Mouse (Mus musculus) gastrocnemius, adult 2 months (tissue): ENCODE data around the gene Sept12. TPM values are rescaled to one million over a fixed set of nuclear protein-coding genes. Genes with fewer than 3 reads are reported as not detected.

Experiments
- DNase-seq: peaks from one replicate; pipeline ENCODE4 v3.0.0; 2022
- H3K27ac ChIP-seq: fragments of 200-600 bp; 2 replicates; pipeline ENCODE4 v1.8.1; 2022; ENCODE audit warnings: mild to moderate bottlenecking
- H3K4me3 ChIP-seq: fragments of 200-600 bp; 2 replicates; pipeline ENCODE4 v1.8.1; 2022; ENCODE audit warnings: mild to moderate bottlenecking, moderate library complexity
- CTCF ChIP-seq: fragments of 200-600 bp; IDR thresholded peaks from 2 replicates; pipeline ENCODE4 v1.8.1; 2022; ENCODE audit warnings: antibody characterized with exemption, mild to moderate bottlenecking, moderate library complexity
- intact Hi-C: fragments of 180-260 bp; cut with DNase I; formaldehyde crosslinking; loops from one replicate; pipeline ENCODE4 v1.15.1; 2025
- total RNA-seq, 2 experiments: library from RNA; stranded (reverse); gene quantifications; 2 replicates each; pipeline ENCODE4 v1.2.3; 2021

Gene Sept12
- total RNA-seq, 2 experiments from 2014 or later = not detected

DNA sequence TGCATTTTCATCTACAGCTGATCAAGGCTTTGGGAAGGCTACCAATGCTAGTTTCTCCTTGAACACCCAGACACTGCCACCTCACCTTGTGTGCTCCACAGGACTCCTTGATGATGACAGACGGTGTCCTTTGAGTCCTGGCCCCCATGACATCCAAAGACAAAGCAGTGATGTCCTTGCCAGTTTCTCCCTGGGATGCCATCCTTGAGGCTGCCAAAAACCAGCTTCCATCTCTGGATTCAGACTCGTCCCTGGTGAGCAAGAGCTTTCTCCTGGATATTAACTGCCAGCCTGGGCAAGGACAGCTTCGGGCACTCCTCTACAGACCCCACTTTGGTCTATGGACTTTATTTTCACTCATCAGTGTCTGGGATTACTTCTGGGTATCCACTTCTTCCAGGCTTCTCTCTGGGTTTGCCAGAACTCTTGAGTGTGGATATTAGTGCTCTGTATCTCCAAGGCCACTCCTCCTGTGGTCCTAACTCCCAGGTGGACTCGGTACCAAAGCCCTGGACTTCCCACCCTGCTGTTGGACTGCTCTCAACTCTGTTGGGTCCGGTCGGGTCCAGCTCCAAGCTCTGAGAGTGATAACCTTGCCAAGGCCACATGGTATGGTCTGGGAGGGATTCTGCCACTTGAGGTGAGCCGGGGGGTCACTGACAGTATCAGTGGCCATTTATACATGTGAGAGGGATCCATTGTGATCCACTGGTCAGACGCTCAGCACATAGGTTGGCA lies 32.1 kb downstream of the Sept12 start:
- Histone ChIP-seq H3K4me3 (peak overlapping the region; percentile 99), H3K27ac (peak overlapping the region; percentile 94)
- no peak for TF ChIP-seq CTCF
- intact Hi-C loops = loop anchor here (5.0 kb wide), 1 partner anchor 47 kb away; the partner anchor contains the start of gene Rogdi
- no peak for DNase-seq

DNA sequence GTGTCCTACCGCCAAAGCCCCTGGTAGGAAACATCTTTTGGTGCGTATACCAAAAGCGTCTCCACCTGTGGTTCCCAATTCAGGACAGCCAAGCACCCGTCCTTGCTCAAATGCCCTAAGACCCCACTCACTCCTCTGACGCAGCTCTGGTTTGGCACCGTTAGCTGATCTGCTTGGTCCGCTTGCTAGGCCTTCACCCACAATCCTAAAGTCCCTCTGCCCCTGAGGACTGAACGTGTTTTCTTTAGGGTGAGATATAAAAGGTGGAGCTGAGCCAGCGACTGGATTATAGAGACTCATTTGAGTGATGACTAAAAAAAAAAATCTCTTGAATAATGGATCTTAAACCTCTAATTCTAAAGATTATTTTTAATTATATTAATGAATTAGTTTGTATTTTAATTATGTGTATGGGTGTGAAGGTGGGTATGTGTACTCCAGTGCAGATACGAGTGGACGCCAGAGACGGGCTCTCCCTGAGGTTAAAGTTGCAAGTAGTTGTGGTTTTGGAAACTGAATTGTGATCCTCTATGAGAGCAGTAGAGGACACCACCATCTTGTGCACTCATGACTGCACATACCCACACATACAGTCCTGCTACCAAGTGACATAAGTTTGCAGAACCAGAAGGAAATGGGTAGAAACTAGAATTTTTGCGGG lies 32.8 kb downstream of the Sept12 start:
- intact Hi-C loops = loop anchor here (5.0 kb wide), 1 partner anchor 47 kb away; the partner anchor contains the start of gene Rogdi
- no peak for TF ChIP-seq CTCF
- no peak for DNase-seq
- Histone ChIP-seq H3K27ac (peak overlapping the region; percentile 94), H3K4me3 (peak overlapping the region; percentile 99)

DNA sequence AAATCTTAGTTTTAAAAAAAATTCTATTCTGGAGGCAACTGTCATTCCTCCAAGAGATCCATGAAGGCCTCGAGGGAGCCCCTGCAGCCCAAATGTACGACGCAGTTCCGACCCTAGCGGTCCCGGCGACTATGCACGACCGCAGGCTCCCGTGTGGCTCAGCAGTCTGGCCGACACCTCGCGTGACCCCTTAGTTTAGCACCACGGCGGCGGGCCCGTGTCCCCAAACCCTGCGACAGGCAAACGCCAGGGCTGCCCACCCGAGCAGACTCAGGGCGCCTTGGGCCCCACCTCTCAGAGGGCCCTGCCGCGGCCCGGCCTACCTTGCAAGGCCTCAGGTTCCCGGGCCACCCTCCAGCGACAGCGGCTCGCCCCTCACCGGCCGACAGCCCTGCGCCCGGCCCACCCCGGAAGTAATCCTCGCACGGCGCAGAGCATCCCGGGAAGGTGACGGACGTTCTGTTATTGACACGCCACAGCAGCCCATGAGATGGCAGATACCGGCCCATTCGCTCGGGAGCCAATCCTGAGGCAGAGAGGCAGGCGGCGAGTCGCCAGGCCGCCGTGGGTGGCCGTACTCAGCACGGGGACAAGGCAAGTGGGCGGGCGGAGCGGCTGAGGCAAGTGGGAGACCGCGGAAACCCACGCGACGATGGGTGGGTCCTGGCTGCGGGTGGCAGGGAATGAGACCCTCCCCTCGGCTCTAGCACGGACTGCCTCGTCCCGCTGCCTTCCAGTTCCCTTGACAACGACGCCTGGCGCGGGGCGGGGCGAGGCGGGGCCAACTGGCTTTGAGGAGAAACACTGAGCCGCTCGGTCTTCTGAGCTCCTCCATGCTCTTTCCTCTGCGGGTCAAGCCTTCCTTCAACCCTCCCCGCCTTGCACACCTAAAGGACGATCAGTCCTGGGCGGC lies 33.6 kb downstream of the Sept12 start, which contains the start of gene Anks3:
Gene Anks3 (minus strand): TSS at position 409 of the 913 bp plus-strand sequence.
- Histone ChIP-seq H3K4me3 (peak within 1 kb of the TSS; percentile 99), H3K27ac (peak within 1 kb of the TSS; percentile 94)
- no peak for TF ChIP-seq CTCF
- DNase-seq = peak; percentile 98
- intact Hi-C loops = no loop called here

DNA sequence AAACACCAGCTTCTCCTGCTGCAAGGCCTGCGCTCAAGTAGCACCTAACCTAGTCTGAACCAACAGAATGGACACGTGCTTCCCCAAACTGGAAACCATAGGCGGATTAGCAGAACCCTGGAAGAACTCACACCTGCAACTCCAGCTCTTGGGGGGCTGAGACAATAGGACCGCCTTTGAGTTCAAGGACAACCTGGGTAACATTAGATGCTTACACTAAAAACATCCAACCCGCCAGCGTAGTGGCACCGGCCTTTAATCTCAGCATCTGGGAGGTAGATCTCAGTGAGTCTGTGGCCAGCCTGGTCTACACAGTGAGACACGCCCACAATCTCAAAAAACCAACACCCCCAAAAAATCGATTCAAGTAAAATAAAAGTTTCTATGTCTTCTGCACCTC lies 34.3 kb downstream of the Sept12 start:
- no peak for TF ChIP-seq CTCF
- intact Hi-C loops = no loop called here
- Histone ChIP-seq H3K27ac (peak overlapping the region; percentile 94), H3K4me3 (peak overlapping the region; percentile 99)
- DNase-seq = no peak

DNA sequence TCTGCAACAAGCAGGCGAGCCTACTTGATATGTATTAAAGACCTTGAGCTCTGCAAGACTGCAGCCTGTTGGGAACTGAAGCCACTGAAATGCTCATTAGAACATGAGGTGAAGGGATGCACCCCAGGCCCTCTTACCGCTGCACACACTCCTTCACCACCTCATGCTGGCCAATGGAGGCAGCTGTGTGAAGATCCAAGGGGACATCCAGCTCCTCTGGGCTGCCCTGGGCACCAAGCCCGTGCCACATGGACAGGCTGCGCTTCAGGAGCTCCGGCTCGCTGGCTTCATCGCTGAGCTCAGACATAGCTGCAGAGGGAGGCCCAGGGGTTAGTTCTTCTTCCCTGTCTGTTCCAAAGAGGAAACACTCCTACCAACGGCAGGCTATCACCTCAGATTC lies 37.4 kb downstream of the Sept12 start:
- TF ChIP-seq CTCF = no peak
- intact Hi-C loops = no loop called here

DNA sequence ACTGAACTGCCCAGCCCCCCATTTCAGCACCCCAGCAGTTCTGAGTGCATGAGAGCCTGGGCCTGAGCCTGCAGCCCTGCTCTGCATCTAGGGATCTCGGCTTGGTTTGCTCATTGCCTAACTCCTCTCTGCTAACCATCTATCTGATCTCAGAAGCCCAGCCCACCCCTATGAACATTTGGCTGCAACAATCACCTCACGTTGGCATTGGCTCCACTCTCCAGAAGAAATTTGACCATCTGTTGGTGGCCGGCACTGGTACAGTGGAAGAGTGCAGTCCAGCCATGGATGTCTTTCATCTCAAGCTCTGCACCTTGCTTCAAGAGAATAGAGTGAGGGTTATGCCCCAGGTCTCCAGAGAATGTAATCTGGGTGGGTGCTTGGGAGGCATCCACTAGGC lies 40.2 kb downstream of the Sept12 start:
- Histone ChIP-seq H3K4me3 (no peak overlapping the region), H3K27ac (no peak overlapping the region)
- intact Hi-C loops = no loop called here
- TF ChIP-seq CTCF = no peak
- no peak for DNase-seq

More for the DNA sequence above, 37.4 kb downstream of the Sept12 start:
- H3K4me3 ChIP-seq = no peak overlapping the region
- H3K27ac ChIP-seq = 0 out of 2 replicates have a peak overlapping the region, but pooled peaks have one; percentile 3
- DNase-seq = peak; percentile 44

DNA sequence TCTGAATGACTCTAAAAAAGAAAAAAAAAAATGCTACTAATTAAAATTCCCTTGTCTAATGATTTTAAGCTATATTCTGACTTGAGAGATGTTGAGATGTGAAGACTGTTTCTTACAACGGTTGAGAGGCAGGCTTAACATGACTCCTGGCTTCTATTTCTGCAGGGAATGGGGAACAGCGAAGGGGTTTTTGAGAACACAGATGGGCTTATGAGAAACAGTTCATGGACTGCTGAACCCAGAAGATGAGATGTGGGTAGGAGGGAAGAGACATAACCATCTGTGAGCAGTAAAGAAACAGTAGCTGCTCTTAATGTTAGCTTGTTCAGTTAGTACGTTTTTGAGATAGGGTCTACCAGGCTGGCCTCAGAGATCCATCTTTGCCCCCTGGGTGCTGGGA lies 41.0 kb downstream of the Sept12 start:
- intact Hi-C loops = no loop called here

DNA sequence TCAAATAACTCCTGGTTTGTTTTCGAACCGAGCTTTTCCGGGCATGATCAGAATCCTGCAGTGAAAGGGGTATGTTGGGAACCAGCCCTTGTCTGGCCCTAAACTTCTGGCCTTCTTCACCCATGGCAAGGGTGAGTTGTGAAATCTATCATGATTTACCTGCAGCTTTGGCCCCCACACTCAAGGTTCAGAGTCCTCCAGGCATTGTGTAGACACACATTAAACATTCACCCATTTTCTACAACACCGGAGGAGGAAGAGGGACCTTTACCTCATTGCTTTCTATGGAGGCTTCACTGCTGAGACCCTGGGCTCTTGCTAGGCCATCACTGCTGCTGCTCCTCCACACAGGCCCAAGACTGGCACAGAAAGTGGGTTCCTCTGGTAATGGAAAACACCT lies 50.3 kb downstream of the Sept12 start:
- Histone ChIP-seq H3K27ac (no peak overlapping the region), H3K4me3 (no peak overlapping the region)
- intact Hi-C loops = no loop called here
- TF ChIP-seq CTCF = no peak
- DNase-seq = no peak

More for the DNA sequence above, 41.0 kb downstream of the Sept12 start:
- no peak overlapping the region for H3K27ac ChIP-seq
- no peak for DNase-seq
- no peak overlapping the region for H3K4me3 ChIP-seq
- no peak for TF ChIP-seq CTCF

DNA sequence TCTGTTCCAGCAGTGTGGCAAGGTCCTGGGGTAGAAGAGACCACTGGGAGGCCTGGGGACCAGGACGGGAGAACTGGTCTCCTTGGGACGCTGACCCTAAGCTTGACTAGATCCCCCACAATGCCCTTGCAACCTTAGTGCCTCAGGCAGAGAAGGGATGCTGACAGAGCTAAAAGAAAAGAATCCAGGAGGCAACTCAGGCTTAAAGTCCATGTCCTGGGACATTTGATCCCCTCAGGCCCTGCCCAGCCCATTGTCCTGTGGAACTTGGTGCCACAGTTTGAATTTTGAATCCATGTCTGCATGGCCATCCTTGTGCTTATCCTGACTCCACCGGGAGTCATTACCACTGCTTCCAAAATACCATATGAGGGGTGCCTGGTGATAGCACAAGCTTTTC lies 51.5 kb downstream of the Sept12 start:
- intact Hi-C loops = no loop called here
- Histone ChIP-seq H3K4me3 (no peak overlapping the region), H3K27ac (no peak overlapping the region)
- DNase-seq = no peak
- no peak for TF ChIP-seq CTCF

DNA sequence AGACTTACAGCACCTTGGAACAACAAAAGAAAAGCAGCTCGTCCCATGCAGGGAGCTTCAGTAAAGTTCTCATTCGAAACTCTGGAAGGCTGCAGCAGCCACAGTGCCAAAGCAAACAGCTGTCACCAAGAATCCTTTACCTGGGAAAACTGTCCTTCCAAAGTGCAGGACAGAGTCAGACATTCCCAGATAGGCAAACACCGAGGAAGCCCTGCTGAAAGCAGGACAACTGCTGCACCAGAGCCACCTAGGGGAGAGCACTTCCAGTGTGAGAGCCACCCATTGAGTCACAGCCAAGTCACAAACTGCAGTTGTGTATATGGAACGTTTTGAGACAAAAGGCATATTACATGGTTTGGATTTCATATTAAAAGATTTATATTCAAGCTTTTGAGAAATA lies 52.2 kb downstream of the Sept12 start:
- H3K4me3 ChIP-seq = no peak overlapping the region
- H3K27ac ChIP-seq = no peak overlapping the region
- DNase-seq = no peak
- intact Hi-C loops = no loop called here
- no peak for TF ChIP-seq CTCF

DNA sequence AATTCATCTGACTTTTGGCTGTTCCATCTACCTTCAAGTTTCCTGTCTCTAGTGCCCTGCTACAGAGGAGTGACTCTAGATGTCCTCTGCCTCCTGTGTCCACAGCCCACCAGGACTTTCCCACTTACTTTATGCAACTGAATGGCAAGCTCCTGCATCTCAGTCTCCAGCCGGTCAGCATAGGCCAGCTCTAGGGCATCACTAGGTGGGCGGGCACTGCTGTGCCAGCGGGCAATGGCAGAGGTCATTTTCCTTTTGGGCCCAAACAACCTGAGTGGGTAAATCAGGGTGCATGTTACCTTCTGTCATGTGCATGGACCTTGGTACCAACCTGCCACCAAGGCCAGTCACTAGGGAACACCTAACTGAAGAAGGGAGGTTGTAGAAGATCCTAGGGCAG lies 54.2 kb downstream of the Sept12 start:
- Histone ChIP-seq H3K27ac (no peak overlapping the region), H3K4me3 (no peak overlapping the region)
- intact Hi-C loops = no loop called here
- TF ChIP-seq CTCF = no peak
- no peak for DNase-seq

DNA sequence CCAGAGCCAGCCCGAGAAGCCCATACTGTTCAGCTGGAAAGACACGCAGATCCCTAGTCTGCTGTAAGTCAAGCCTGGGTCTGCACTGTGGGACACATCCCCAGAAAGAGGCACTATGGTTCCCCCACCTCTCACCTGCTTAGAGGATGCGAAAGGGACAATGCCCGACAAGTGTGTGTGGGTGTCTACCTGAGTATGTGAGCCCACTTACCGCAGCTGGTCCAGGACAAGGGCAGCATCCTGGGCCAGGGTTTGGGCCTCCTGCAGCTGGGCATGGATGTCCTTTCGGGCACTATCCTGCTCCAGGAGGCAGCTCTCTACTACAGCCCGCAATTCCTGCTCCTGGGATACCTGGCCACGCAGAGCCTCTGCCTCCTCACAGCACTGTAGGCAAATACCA lies 54.8 kb downstream of the Sept12 start:
- no peak for DNase-seq
- Histone ChIP-seq H3K4me3 (no peak overlapping the region), H3K27ac (no peak overlapping the region)
- TF ChIP-seq CTCF = no peak
- intact Hi-C loops = no loop called here

DNA sequence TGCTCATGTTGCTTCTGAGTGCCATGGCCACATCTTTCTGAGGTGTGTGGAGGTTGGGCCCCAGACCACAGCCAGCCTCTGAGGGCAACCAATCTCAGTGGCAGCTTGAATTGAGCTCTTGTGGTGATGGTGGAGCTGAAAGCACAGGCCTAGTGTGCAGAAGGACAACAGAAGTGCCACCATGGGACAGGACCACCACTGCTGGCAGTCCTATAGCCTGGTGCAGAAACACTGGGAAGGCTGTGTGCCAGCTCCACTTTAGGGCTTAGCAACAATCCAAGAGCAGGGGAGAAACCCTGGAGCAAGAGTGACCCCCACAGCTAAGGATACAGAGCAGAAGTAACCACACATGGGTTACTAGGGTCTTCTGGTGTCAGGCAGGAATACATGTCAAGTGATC lies 56.6 kb downstream of the Sept12 start:
- Histone ChIP-seq H3K4me3 (no peak overlapping the region), H3K27ac (no peak overlapping the region)
- no peak for TF ChIP-seq CTCF
- intact Hi-C loops = no loop called here
- DNase-seq = no peak
